Mouse (Mus musculus): Measurements from ENCODE around the gene Abcb6. TPM values are rescaled to one million over a fixed set of nuclear protein-coding genes. Genes with fewer than 3 reads are reported as not detected.
A peak's percentile ranks its signal among the peaks of the same experiment; 100 is the strongest.

Abcb6 gene
- polyA plus RNA-seq, 1 experiment from 2014 or later: 30.8 TPM

DNA sequence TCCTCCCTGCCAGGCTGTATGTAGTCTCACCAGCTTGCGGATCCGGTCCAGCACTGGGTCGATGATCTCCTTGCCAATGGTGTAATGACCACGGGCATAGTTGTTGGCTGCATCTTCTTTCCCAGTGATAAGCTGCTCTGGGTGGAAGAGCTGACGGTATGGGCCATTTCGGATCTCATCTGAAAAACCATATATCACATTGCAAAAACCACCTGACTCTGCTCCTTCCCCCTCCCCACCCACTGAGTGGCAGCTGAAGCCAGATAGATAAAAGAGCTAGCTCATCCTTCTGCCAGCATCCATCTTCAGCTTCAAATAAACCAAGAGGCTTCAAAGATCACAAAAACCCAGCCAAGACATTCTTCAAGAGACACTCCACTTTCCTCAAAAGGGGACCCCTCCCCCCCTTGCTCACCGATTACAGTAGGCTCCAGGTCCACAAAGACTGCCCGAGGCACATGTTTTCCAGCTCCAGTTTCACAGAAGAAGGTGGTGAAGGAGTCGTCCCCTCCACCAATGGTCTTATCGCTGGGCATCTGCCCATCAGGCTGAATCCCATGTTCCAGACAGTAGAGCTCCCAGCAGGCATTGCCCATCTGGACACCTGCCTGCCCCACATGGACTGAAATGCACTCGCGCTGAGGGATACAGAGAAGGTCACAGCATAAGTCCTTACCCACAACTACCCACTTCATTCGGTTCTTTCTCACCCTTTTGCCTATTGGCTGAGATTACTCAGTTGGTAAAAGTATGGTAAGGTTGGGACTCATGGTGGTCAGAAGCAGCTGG, 36.8 kb upstream of the Abcb6 start:
- H3K4me3 ChIP-seq (replicated peaks): no peak overlapping the region
- no peak overlapping the region for H3K4me2 ChIP-seq
- no peak overlapping the region for H3K9ac ChIP-seq
- H3K36me3 ChIP-seq (replicated peaks): peaks cover 39% of the 10 kb centered on the region
- H3K9me3 ChIP-seq: no peaks in the 10 kb centered on the region
- WGBS: 85% methylated on average over 13 of the region's 13 CpGs
- H3K27me3 ChIP-seq: peaks cover 63% of the 10 kb centered on the region
- peaks cover 28% of the 10 kb centered on the region for H3K4me1 ChIP-seq
- H3K27ac ChIP-seq: no peak overlapping the region
- no peak for ATAC-seq (ENCODE audit: low FRiP score)

DNA sequence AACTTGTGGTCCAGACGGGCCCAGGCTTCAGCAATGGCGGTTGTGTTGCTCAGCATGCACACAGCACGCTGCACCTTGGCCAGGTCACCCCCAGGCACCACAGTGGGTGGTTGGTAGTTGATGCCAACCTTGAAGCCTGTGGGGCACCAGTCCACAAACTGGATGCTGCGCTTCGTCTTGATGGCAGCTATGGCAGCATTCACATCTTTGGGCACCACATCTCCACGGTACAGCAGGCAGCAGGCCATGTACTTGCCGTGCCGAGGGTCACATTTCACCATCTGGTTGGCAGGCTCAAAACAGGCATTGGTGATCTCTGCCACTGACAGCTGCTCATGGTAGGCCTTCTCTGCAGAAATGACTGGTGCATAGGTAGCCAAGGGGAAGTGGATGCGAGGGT, 35.6 kb upstream of the Abcb6 start:
- WGBS: 94% methylated on average over 9 of the region's 9 CpGs
- no peak for ATAC-seq (ENCODE audit: low FRiP score)

DNA sequence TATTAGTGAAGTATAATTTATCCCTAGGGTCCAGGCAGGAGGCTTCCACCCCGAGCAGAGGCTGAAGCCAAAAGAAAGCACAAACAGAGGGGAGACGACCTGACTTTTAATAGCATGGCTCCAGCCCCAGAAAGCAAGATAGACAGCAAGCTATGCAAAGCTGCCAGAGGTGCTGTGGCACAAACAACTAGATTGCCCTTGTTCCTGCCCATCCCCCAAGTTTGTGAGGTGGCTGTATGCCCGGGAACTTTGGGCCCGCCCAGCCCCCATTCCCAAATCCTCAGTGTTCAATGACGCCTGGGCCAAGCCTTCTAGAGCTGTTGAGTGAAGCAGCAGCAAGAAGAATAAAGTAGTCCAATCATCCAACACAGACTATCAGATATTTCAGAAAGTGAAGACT, 34.7 kb upstream of the Abcb6 start:
- H3K4me1 ChIP-seq: peaks cover 42% of the 10 kb centered on the region
- H3K9ac ChIP-seq: no peak overlapping the region
- H3K27me3 ChIP-seq: peaks cover 42% of the 10 kb centered on the region
- peaks cover 41% of the 10 kb centered on the region for H3K36me3 ChIP-seq (replicated peaks)
- H3K4me3 ChIP-seq (replicated peaks): no peak overlapping the region
- ATAC-seq (ENCODE audit: low FRiP score): no peak
- H3K9me3 ChIP-seq: no peaks in the 10 kb centered on the region
- WGBS: 78% methylated on average over 5 of the region's 5 CpGs
- no peak overlapping the region for H3K27ac ChIP-seq
- no peak overlapping the region for H3K4me2 ChIP-seq

More for the DNA sequence above, 35.6 kb upstream of the Abcb6 start:
- H3K4me3 ChIP-seq (replicated peaks): no peak overlapping the region
- peaks cover 41% of the 10 kb centered on the region for H3K36me3 ChIP-seq (replicated peaks)
- peaks cover 37% of the 10 kb centered on the region for H3K4me1 ChIP-seq
- no peak overlapping the region for H3K4me2 ChIP-seq
- no peaks in the 10 kb centered on the region for H3K9me3 ChIP-seq
- no peak overlapping the region for H3K27ac ChIP-seq
- H3K27me3 ChIP-seq: peaks cover 51% of the 10 kb centered on the region
- no peak overlapping the region for H3K9ac ChIP-seq

DNA sequence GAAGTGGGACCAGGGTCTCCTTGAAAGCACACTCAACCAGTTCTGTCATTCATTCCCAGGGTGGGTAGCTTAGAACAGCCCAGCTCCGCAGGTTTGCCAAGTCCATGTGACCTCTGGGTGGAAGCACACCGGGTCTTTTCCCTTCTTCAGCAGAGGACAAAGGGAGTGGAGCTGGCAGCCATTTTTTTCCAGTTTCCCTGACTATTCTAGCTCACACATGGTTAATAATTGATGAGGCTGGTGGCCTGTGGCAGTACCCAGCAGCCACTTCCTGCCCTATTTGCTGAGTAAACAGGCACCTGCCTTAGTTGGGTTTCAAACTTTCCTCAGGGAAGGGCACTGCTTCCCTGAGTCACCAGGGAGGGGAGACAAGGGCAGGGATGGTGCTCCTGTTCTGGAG, 34.2 kb upstream of the Abcb6 start:
- H3K4me2 ChIP-seq: no peak overlapping the region
- no peaks in the 10 kb centered on the region for H3K9me3 ChIP-seq
- no peak overlapping the region for H3K27ac ChIP-seq
- peaks cover 42% of the 10 kb centered on the region for H3K4me1 ChIP-seq
- no peak overlapping the region for H3K4me3 ChIP-seq (replicated peaks)
- peaks cover 41% of the 10 kb centered on the region for H3K36me3 ChIP-seq (replicated peaks)
- peaks cover 41% of the 10 kb centered on the region for H3K27me3 ChIP-seq
- WGBS: 78% methylated on average over 2 of the region's 2 CpGs
- no peak overlapping the region for H3K9ac ChIP-seq
- no peak for ATAC-seq (ENCODE audit: low FRiP score)

DNA sequence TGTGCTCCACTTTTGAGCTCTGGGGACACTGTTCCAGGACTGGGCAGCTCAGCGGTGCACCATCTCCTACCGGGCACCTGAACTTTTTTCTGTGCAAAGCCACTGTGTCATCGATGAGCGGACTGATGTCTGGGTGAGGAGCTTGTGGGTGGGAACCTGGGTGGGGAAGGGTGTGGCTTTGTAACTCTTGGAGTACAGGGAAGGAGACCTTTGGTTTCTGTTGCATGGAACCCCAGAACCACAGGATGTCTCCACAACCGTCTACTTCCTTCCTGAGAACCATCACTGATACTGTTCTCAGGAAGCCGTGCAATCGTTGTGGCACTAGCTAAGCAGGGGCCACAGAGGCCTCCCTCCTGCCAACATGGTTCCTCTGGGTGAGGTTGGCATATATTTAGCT, 32.9 kb upstream of the Abcb6 start:
- peaks cover 33% of the 10 kb centered on the region for H3K27me3 ChIP-seq
- no peaks in the 10 kb centered on the region for H3K9me3 ChIP-seq
- H3K4me1 ChIP-seq: peaks cover 40% of the 10 kb centered on the region
- no peak overlapping the region for H3K4me3 ChIP-seq (replicated peaks)
- 91% methylated on average over 7 of the region's 7 CpGs for WGBS
- H3K27ac ChIP-seq: no peak overlapping the region
- no peak overlapping the region for H3K4me2 ChIP-seq
- peaks cover 41% of the 10 kb centered on the region for H3K36me3 ChIP-seq (replicated peaks)
- H3K9ac ChIP-seq: no peak overlapping the region
- ATAC-seq (ENCODE audit: low FRiP score): no peak

DNA sequence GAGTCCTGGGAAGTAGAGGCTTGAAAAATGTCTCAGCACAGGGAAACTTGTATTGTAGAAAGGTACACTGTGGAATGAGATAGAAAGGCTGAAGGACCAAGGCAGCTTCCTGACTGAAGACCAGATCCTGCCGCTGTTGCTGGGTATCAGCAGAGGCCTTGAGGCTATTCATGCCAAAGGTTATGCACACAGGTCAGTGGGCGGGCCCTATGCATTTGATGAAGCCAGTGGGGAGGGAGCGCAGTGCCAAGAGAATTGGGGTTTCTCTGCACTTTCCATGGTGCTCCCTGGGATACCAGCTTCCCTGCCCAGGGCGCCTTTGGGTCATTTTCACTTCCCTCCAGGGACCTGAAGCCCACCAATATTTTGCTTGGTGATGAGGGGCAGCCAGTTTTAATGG, 32.4 kb upstream of the Abcb6 start:
- WGBS: 89% methylated on average over 4 of the region's 4 CpGs
- no peak for ATAC-seq (ENCODE audit: low FRiP score)

DNA sequence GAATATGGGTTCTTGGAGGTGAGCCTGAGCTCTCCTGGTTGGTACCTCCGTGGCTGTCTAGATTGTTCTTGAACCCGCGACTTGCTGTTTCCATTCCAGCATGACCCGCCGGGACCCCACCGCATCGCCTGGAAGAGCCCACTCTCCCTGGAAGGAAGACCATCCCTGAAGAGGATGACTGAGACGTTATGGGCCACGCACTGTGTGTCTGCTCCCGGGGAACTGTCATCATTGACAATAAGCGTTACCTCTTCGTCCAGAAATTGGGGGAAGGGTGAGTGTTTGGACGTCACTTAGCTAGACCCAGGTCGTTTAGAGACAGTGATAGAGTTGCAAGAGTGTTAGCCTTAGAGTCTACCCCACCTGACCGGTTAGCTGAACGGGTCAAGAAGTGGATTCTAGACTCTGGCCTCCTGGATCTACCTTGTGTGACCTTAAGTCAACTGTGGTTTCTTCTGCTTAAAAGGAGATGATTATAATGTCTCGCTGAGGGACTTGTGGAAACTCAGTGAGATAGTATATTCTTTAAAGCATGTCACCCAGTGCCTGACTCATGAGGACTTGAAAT, 31.0 kb upstream of the Abcb6 start:
- ATAC-seq (ENCODE audit: low FRiP score): 0 out of 2 replicates have a peak, but pooled peaks have one; percentile 3
- Histone ChIP-seq H3K36me3 (replicated peaks) (peaks cover 41% of the 10 kb centered on the region), H3K27me3 (peaks cover 14% of the 10 kb centered on the region), H3K9ac (peak overlapping the region; percentile 81), H3K4me2 (peak overlapping the region; percentile 96), H3K4me3 (replicated peaks) (peak overlapping the region; percentile 74), H3K9me3 (no peaks in the 10 kb centered on the region), H3K4me1 (peaks cover 39% of the 10 kb centered on the region), H3K27ac (no peak overlapping the region)
- 11% methylated on average over 17 of the region's 17 CpGs for whole genome bisulfite sequencing

More for the DNA sequence above, 32.4 kb upstream of the Abcb6 start:
- no peak overlapping the region; the same call in 1 of the 2 replicates for H3K9ac ChIP-seq
- H3K4me1 ChIP-seq: peaks cover 39% of the 10 kb centered on the region
- peaks cover 28% of the 10 kb centered on the region for H3K27me3 ChIP-seq
- no peak overlapping the region for H3K4me3 ChIP-seq (replicated peaks)
- no peak overlapping the region for H3K4me2 ChIP-seq
- no peak overlapping the region for H3K27ac ChIP-seq
- H3K36me3 ChIP-seq (replicated peaks): peaks cover 41% of the 10 kb centered on the region
- H3K9me3 ChIP-seq: no peaks in the 10 kb centered on the region

DNA sequence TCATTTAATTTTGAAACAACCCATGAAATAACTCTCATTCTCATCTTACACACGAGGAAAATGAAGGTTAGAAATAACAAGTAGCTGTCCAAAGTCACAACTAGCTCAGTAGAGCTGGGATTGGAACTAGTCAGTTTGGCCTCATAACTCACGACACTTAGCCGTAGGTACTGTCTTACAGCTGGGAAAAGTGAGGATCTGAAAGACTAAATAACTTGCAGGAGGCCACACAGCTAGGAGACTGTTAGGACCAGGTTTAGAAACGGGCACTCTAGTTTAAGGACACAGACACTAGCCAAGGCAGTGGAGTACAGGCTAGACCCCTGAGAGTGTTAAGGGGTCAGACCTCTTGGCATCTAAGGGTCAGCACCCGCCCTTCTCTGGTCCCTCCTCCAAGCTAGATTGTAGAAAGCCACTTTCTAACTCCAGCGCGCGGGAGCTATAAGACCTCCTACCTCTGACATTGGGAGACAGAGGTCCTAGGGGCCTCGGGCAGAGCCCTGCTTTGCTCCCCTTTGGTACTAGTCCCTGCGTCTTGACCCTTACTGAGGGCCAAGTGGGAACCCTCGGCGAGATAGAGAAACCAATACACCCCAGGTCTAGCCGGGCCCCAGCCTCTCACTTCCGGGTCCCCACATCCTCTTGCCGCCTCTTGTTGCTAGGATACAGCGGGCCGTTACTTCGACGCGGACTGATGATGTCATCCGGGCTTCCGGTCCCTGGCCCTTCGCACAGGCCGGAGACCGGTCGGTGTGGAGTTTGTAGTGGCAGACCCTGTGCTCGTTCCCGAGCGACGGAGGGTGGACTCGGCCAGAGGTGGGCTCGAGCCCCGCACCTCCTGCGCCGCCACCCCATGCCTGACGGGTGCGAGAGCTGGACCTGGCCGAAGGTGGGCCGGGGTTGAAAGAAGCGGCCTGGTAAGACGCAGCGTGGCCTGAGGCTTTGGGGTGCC, 30.2 kb upstream of the Abcb6 start, which contains the start of the genes Glb1l and Stk16:
TSS of gene Glb1l (minus strand) at position 678 of the 952 bp plus-strand sequence.
TSS of gene Stk16 (plus strand) at position 703 of the 952 bp plus-strand sequence.
- Histone ChIP-seq H3K4me1 (peaks cover 39% of the 10 kb centered on the region), H3K27ac (no peak within 1 kb of the TSS), H3K4me3 (replicated peaks) (peak within 1 kb of the TSS; percentile 74), H3K27me3 (peaks cover 9% of the 10 kb centered on the region), H3K4me2 (peak within 1 kb of the TSS; percentile 96), H3K9me3 (no peaks in the 10 kb centered on the region), H3K36me3 (replicated peaks) (peaks cover 35% of the 10 kb centered on the region), H3K9ac (peak within 1 kb of the TSS; percentile 81)
- WGBS: 6% methylated on average over 42 of the region's 42 CpGs
- ATAC-seq (ENCODE audit: low FRiP score): peak; percentile 96

DNA sequence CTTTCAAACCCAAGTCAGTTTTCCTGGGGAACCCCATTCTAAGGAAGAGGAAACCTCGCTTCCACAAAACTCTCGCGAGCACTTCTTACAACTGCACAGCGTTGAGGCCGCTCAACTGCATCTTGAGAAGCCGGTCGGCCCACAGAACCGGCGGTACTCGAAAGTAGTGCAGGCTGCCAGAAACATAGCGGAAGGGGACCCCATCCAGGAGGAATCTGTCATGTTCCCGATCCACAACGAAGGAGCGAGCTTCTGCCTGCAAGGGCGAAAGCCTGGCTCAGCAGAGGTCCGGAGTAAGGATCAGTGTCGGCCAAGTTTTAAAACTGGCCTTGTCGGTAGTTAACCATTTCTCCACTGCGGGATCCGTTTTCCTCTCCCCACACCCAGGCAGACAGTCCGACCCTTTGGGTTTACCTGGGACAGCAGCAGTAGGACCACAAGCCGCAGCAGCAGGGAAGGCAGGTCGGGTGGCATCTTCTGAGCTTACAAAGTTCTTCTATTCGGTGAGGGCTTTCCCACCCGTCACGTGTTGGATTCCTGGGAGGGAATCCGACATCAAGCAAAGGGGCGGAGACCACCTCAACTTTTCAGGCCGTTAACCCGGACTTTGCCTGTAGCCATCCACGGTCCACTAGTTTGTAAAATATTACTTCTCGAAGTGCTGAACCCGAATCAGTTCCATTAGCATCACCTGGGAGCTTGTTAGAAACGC, 28.9 kb upstream of the Abcb6 start:
- Histone ChIP-seq H3K9me3 (no peaks in the 10 kb centered on the region), H3K36me3 (replicated peaks) (peaks cover 22% of the 10 kb centered on the region), H3K27ac (no peak overlapping the region), H3K27me3 (peaks cover 9% of the 10 kb centered on the region), H3K4me3 (replicated peaks) (peak overlapping the region; percentile 74), H3K9ac (peak overlapping the region; percentile 66), H3K4me2 (peak overlapping the region; percentile 96), H3K4me1 (peaks cover 39% of the 10 kb centered on the region)
- no peak for ATAC-seq (ENCODE audit: low FRiP score)
- 17% methylated on average over 34 of the region's 34 CpGs for WGBS

DNA sequence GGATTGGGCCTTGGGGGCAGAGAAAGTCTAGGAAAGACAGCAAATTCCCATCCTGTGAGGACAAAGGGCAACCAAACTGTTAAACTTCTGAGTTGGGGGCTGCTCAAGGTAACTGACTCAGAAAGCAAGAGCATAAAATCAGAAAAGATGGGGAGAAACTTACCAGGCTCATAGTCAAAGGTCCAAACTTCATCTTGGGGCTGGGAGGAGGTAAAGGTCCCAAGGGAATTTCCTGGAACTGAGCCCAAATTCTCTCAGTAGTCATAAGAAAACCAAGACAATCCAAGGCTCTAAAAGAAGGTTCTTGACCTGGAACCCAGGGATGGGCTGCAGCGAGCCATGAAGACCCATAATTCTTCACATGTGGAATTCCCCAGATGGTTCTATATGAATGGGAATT, 21.0 kb upstream of the Abcb6 start:
- no peak overlapping the region for H3K4me2 ChIP-seq
- no peaks in the 10 kb centered on the region for H3K9me3 ChIP-seq
- H3K27ac ChIP-seq: no peak overlapping the region
- H3K27me3 ChIP-seq: no peaks in the 10 kb centered on the region
- H3K4me1 ChIP-seq: no peaks in the 10 kb centered on the region
- WGBS: 90% methylated on average over 1 of the region's 1 CpGs
- H3K9ac ChIP-seq: no peak overlapping the region
- no peak overlapping the region for H3K4me3 ChIP-seq (replicated peaks)
- H3K36me3 ChIP-seq (replicated peaks): peaks cover 43% of the 10 kb centered on the region
- ATAC-seq (ENCODE audit: low FRiP score): no peak

DNA sequence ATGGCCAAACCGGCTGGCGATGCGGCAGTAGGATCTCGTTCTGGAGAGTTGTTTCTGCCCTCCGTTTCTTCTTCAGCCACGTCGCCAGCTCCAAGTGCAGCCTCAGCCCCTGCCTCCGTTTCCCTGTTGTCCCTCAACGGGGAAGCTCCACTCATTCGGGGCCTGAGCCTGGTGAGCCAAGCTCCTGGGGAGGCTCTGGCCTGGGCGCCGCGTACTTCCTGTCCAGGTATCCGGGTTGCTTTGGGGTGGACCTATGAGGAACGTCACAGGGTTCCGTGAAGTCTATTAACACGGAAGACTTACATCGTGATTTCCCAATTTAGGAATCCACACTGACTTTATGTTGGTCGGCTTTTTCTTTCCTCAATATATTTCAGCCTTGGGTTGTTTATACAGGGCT, 12.3 kb upstream of the Abcb6 start:
- Histone ChIP-seq H3K4me2 (peak overlapping the region; percentile 95), H3K27me3 (no peaks in the 10 kb centered on the region), H3K27ac (peak overlapping the region; percentile 83), H3K4me1 (peaks cover 26% of the 10 kb centered on the region), H3K9ac (peak overlapping the region; percentile 90), H3K36me3 (replicated peaks) (peaks cover 20% of the 10 kb centered on the region), H3K4me3 (replicated peaks) (peak overlapping the region; percentile 79), H3K9me3 (no peaks in the 10 kb centered on the region)
- peak; percentile 12; the same call in 1 of the 2 replicates for ATAC-seq (ENCODE audit: low FRiP score)
- WGBS: 1% methylated on average over 19 of the region's 19 CpGs

Measured in forebrain, embryonic 12.5 days (tissue).